Mouse (Mus musculus) erythroblast, embryonic 14.5 days (primary cell): ENCODE data around the gene Bex6.

ENCODE experiments used
- GATA1 ChIP-seq: IDR thresholded peaks from 2 replicates; pipeline ENCODE4 v1.6.1; 2012; ENCODE audit warnings: low read length, inconsistent platforms, mixed read lengths
- TAL1 ChIP-seq: IDR thresholded peaks from 3 replicates; pipeline ENCODE4 v1.6.1; 2012; ENCODE audit warnings: low read length, inconsistent platforms, mixed read lengths

DNA sequence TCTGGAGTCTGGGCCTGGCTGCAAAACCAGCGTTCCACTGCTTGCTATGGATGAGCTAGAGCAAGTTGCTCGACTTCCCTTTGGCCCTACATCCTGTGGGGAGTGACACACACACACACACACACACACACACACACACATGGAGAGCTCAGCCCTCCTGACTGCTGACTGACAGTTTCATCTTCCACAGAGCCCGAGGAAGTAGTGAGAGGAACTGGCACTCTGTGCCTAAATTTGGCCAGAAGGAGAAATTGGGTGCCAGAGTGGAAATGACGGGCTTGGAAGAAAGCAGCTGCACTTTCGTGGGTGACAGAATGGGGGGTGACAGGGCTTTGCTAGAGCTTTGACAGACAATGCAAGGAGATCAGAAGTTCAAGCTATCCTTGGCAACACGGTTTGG is 9.5 kb downstream of the Bex6 start:
- no peak for TF ChIP-seq GATA1
- no peak for TF ChIP-seq TAL1
